ENCODE assay signal across 23 mouse cellular contexts in the genomic region with DNA sequence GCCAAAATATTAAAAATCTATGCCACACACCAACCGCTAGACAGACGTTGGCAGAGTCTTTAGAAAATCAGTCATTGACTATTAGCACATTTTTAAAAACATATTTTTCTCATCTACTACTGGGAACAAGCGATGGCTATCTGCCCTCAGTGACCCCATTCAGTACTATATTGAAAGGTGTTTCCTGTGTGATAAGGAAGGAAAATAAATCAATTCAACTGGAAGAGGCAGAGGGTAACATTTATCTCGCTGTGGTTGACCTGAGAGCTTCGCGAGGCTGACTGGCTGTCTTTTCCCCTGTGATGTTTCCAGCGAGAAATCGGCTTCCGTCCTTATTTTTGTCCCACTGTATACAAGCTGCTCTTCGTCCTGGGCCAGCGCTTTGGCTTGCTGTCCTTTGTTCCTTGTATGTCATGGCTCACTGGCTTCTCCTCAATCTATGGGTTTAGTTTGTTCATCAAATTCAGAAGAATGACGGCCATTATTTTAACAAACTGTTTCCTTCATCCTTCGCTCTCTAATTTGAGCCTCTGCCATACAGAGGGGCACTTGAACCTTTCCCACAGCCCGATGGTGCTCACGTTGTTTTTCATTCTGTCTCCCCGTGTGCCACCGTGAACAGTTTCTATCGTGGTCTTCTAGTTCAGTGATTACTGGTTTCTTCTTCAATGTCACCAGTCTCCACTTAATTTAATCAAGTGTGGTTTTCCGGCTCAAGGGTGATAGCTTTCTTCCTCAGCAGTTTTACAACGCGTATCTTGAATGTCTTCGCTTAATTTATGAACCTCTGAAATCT.
DNase-seq lines count a peak whose midpoint lies in the region; ATAC-seq lines count a peak whose summit lies in the region.
"Had no signal": no experiment of that assay in that cellular context is flagged by ENCODE, and none has a peak within 500 bp of the region (broad histone marks: within the 10 kb centered on the region; RNA-seq: fewer than 3 reads in every experiment).

No protein-coding gene starts in this region.

- H3K27me3 ChIP-seq in heart, embryonic 12.5 days (replicated peaks): no peaks in the 10 kb centered on the region
- no peaks in the 10 kb centered on the region for H3K27me3 ChIP-seq in kidney, embryonic 14.5 days (ENCODE audit: control insufficient read depth, insufficient read depth, low read length)
- no peaks in the 10 kb centered on the region for H3K27me3 ChIP-seq in forebrain, embryonic 10.5 days (ENCODE audit: poor library complexity, severe bottlenecking)
- H3K27me3 ChIP-seq: forebrain, embryonic 12.5 days; limb, embryonic 12.5 days; liver, embryonic 13.5 days; lung, embryonic 15.5 days had no signal

- H3K9ac ChIP-seq in heart, embryonic 12.5 days: no peak overlapping the region
- H3K9ac ChIP-seq in kidney, embryonic 14.5 days (ENCODE audit: low read depth, low read length): no peak overlapping the region
- H3K9ac ChIP-seq: forebrain, embryonic 12.5 days; limb, embryonic 12.5 days; liver, embryonic 13.5 days; lung, embryonic 15.5 days had no signal

- peak; percentile 22; the same call in 1 of the 2 replicates for ATAC-seq in heart, embryonic 12.5 days (ENCODE audit: insufficient number of reproducible peaks, low FRiP score)
- ATAC-seq in kidney, embryonic 14.5 days (ENCODE audit: low FRiP score, low TSS enrichment): peak; percentile 78
- ATAC-seq in cerebellum, adult (ENCODE audit: insufficient number of reproducible peaks, low FRiP score, low TSS enrichment): no peak
- ATAC-seq: CD4-positive, CD25-positive, alpha-beta regulatory T cell, adult 4 months; Patski had no signal

- H3K9me3 ChIP-seq in heart, embryonic 12.5 days (replicated peaks): no peaks in the 10 kb centered on the region
- H3K9me3 ChIP-seq in kidney, embryonic 14.5 days (ENCODE audit: control insufficient read depth, low read length): no peaks in the 10 kb centered on the region
- peaks cover 5% of the 10 kb centered on the region; the same call in 1 of the 2 replicates for H3K9me3 ChIP-seq in forebrain, embryonic 10.5 days
- H3K9me3 ChIP-seq: forebrain, embryonic 12.5 days; limb, embryonic 12.5 days; liver, embryonic 13.5 days; lung, embryonic 15.5 days had no signal

- no peak overlapping the region for H3K27ac ChIP-seq in heart, embryonic 12.5 days (ENCODE audit: poor library complexity, severe bottlenecking)
- no peak overlapping the region for H3K27ac ChIP-seq in kidney, embryonic 14.5 days (ENCODE audit: low read depth, low read length)
- H3K27ac ChIP-seq in forebrain, embryonic 10.5 days: no peak overlapping the region
- H3K27ac ChIP-seq: forebrain, embryonic 12.5 days; limb, embryonic 12.5 days; liver, embryonic 13.5 days; lung, embryonic 15.5 days had no signal

- H3K4me2 ChIP-seq in heart, embryonic 12.5 days: peak overlapping the region; percentile 22
- peak overlapping the region; percentile 39 for H3K4me2 ChIP-seq in kidney, embryonic 14.5 days (replicated peaks; ENCODE audit: low read depth, low read length)
- H3K4me2 ChIP-seq: forebrain, embryonic 12.5 days; limb, embryonic 12.5 days; liver, embryonic 13.5 days; lung, embryonic 15.5 days had no signal

- no peak for DNase-seq in heart, adult 11 months
- peak; percentile 4 for DNase-seq in kidney, adult 9 months
- DNase-seq in kidney, postnatal 25 days: no peak
- DNase-seq in kidney, postnatal 4 days: peak; percentile 12 to 45
- DNase-seq in forebrain, embryonic 10.5 days (ENCODE audit: extremely low spot score, low spot score): no peak
- DNase-seq: adrenal gland, postnatal 25 days; cerebellum, adult 18-20 months; cerebellum, postnatal 25 days; gastrocnemius, postnatal 14 days; heart, postnatal 4 days; liver, embryonic 13.5 days; midbrain, embryonic 14.5 days; right cerebral cortex, postnatal 14 days; thymus, postnatal 36 days had no signal

- 0 out of 2 replicates have a peak, but pooled peaks cover 4% of the 10 kb centered on the region for H3K4me1 ChIP-seq in heart, embryonic 12.5 days (replicated peaks)
- H3K4me1 ChIP-seq in kidney, embryonic 14.5 days (ENCODE audit: control insufficient read depth, insufficient read depth, low read length): no peaks in the 10 kb centered on the region
- H3K4me1 ChIP-seq in forebrain, embryonic 10.5 days: no peaks in the 10 kb centered on the region
- H3K4me1 ChIP-seq: forebrain, embryonic 12.5 days; limb, embryonic 12.5 days; liver, embryonic 13.5 days; lung, embryonic 15.5 days had no signal

- WGBS in heart, embryonic 12.5 days: 63% methylated on average over 22 of the region's 22 CpGs
- 30% methylated on average over 22 of the region's 22 CpGs for WGBS in kidney, embryonic 14.5 days
- WGBS in forebrain, embryonic 10.5 days: 90% methylated on average over 22 of the region's 22 CpGs

- H3K36me3 ChIP-seq in heart, embryonic 12.5 days: no peaks in the 10 kb centered on the region
- H3K36me3 ChIP-seq in kidney, embryonic 14.5 days (ENCODE audit: control insufficient read depth, insufficient read depth, low read length): no peaks in the 10 kb centered on the region
- no peaks in the 10 kb centered on the region for H3K36me3 ChIP-seq in forebrain, embryonic 10.5 days (replicated peaks)
- H3K36me3 ChIP-seq: forebrain, embryonic 12.5 days; limb, embryonic 12.5 days; liver, embryonic 13.5 days; lung, embryonic 15.5 days had no signal

- H3K4me3 ChIP-seq in heart, embryonic 12.5 days: no peak overlapping the region
- H3K4me3 ChIP-seq in kidney, embryonic 14.5 days (ENCODE audit: low read length): peak overlapping the region; percentile 10; the same call in 1 of the 2 replicates
- no peak overlapping the region for H3K4me3 ChIP-seq in forebrain, embryonic 10.5 days
- H3K4me3 ChIP-seq: forebrain, embryonic 12.5 days; limb, embryonic 12.5 days; liver, embryonic 13.5 days; lung, embryonic 15.5 days; myocyte had no signal

Comparison
In these comparisons a context has a peak if more than half of its experiments do, and no peak if none do; other contexts are left out.
1. DNase-seq: peak in kidney, adult 9 months (single experiment) and kidney, postnatal 4 days (2 of 2); none in heart, adult 11 months (single experiment), kidney, postnatal 25 days (0 of 2) and forebrain, embryonic 10.5 days (single experiment).